Mouse (Mus musculus) left cerebral cortex, adult 2 months (tissue): ENCODE measurements at regions not wholly inside any gene's neighbourhood (a gene's known extent, or its start where the extent isn't known, plus 50 kb on each side); places are given as distances from the start of the nearest gene placed in this dataset.

ENCODE experiments used
- DNase-seq, 2 experiments: peaks; one replicate each; pipeline ENCODE4 v3.0.0; 2021 to 2022; ENCODE audit warnings: low spot score in 2 of 2, mixed read lengths in 1 of 2; ENCODE audit errors: extremely low spot score in 1 of 2
- H3K27ac ChIP-seq: fragments of 200-600 bp; 2 replicates; pipeline ENCODE4 v1.8.1; 2022
- H3K4me3 ChIP-seq: fragments of 200-600 bp; 2 replicates; pipeline ENCODE4 v1.8.1; 2022
- CTCF ChIP-seq: fragments of 200-600 bp; IDR thresholded peaks from 2 replicates; pipeline ENCODE4 v1.8.1; 2022; ENCODE audit warnings: antibody characterized with exemption, mild to moderate bottlenecking, moderate library complexity
- intact Hi-C: fragments of 180-260 bp; cut with DNase I; formaldehyde crosslinking; loops from one replicate; pipeline ENCODE4 v1.15.1; 2025

GRCm38 (mm10) chr19:53453317-53453947 lies 63.1 kb upstream of the Smndc1 start:
- H3K27ac ChIP-seq: no peak overlapping the region
- DNase-seq: no peak
- intact Hi-C loops: no loop called here
- TF ChIP-seq CTCF: no peak
- H3K4me3 ChIP-seq: no peak overlapping the region

- no peak for DNase-seq
- Histone ChIP-seq H3K4me3 (no peak overlapping the region), H3K27ac (no peak overlapping the region)
- intact Hi-C loops: no loop called here
- TF ChIP-seq CTCF: no peak
Observed at GRCm38 (mm10) chr19:53452360-53452759, 62.0 kb upstream of the Smndc1 start.

- intact Hi-C loops: no loop called here
- peak in 1 of 2 experiments; percentile 47 for DNase-seq
- Histone ChIP-seq H3K27ac (no peak overlapping the region; the same call in 1 of the 2 replicates), H3K4me3 (no peak overlapping the region)
- no peak for TF ChIP-seq CTCF
Observed at GRCm38 (mm10) chr19:53451388-53451922, 61.1 kb upstream of the Smndc1 start.

GRCm38 (mm10) chr19:53450624-53451387 lies 60.4 kb upstream of the Smndc1 start:
- DNase-seq: no peak
- Histone ChIP-seq H3K27ac (no peak overlapping the region; the same call in 1 of the 2 replicates), H3K4me3 (no peak overlapping the region)
- intact Hi-C loops: no loop called here
- TF ChIP-seq CTCF: no peak

- no peak for DNase-seq
- H3K4me3 ChIP-seq: no peak overlapping the region
- no peak for TF ChIP-seq CTCF
- intact Hi-C loops: no loop called here
- H3K27ac ChIP-seq: no peak overlapping the region
Observed at GRCm38 (mm10) chr19:53449137-53449783, 58.9 kb upstream of the Smndc1 start.

GRCm38 (mm10) chr19:53448206-53448605 lies 57.8 kb upstream of the Smndc1 start:
- no peak for TF ChIP-seq CTCF
- Histone ChIP-seq H3K27ac (no peak overlapping the region), H3K4me3 (no peak overlapping the region)
- DNase-seq: no peak
- intact Hi-C loops: no loop called here

GRCm38 (mm10) chr19:53447754-53448153 lies 57.4 kb upstream of the Smndc1 start:
- H3K27ac ChIP-seq: no peak overlapping the region
- H3K4me3 ChIP-seq: no peak overlapping the region
- no peak for TF ChIP-seq CTCF
- intact Hi-C loops: no loop called here
- no peak for DNase-seq

- Histone ChIP-seq H3K4me3 (no peak overlapping the region), H3K27ac (no peak overlapping the region)
- DNase-seq: no peak
- TF ChIP-seq CTCF: no peak
- intact Hi-C loops: no loop called here
Observed at GRCm38 (mm10) chr19:53446216-53446615, 55.8 kb upstream of the Smndc1 start.

- TF ChIP-seq CTCF: no peak
- Histone ChIP-seq H3K4me3 (no peak overlapping the region), H3K27ac (no peak overlapping the region)
- intact Hi-C loops: no loop called here
- no peak for DNase-seq
Observed at GRCm38 (mm10) chr19:53444646-53445045, 54.3 kb upstream of the Smndc1 start.

GRCm38 (mm10) chr19:53442756-53443654 lies 52.6 kb upstream of the Smndc1 start:
- intact Hi-C loops: no loop called here
- no peak for TF ChIP-seq CTCF
- Histone ChIP-seq H3K4me3 (no peak overlapping the region), H3K27ac (no peak overlapping the region)
- no peak for DNase-seq

GRCm38 (mm10) chr19:53442132-53442610 lies 51.8 kb upstream of the Smndc1 start:
- intact Hi-C loops: no loop called here
- no peak for DNase-seq
- TF ChIP-seq CTCF: no peak
- Histone ChIP-seq H3K27ac (no peak overlapping the region), H3K4me3 (no peak overlapping the region)
